Mouse (Mus musculus): ENCODE data around the gene Tlx3. TPM values are rescaled to one million over a fixed set of nuclear protein-coding genes. Genes with fewer than 3 reads are reported as not detected.

Tlx3 gene
- polyA plus RNA-seq (2017; shearing (Covaris generic)), result not detected

DNA sequence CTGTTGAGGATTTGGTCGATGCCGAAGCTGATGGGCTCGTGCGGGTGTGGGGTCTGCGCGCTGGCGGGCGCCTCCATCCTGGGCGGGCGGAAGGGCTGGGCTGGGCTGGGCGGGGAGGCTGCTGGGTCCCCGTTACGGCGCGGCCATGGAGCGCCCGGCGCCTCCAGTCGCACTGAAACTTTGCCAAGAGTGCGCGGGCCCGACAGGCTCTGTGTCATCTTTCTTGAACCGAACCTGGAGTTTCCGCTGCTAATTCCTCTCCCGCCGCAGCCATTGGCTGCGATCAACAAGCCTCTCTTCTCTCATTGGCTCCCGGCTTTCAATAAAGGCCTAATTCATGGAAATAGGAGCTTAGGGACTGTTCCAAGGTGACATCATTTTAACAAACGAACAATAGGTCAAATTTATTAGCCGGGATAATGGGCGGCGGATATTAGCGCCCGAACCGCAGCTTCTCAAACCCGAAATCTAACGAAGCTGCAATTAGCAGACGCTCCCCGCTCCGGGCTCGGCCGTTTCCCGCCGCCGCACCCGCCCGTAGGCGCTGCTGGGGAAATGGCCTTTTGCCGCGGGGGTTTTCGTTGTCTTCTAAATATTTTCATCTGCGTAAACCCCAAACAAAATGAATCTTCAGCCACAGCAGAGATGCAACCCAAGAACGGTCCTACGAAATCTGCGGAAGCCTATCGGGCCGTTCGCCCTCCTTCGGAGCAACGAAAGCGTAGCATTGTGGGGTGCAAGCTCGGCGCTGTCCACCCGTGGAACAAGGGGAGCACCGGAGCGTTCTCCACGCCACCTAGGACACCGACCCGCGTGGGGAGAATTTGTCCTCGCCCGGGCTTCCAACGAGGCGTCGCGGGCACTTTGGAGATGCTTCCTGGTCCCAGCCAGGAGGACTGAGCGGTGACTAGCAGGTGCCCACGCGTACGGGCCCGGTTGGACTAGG lies at the start of gene Tlx3:
Gene Tlx3, minus strand, starts transcription at position 207 of the 946 bp plus-strand sequence.

DNA sequence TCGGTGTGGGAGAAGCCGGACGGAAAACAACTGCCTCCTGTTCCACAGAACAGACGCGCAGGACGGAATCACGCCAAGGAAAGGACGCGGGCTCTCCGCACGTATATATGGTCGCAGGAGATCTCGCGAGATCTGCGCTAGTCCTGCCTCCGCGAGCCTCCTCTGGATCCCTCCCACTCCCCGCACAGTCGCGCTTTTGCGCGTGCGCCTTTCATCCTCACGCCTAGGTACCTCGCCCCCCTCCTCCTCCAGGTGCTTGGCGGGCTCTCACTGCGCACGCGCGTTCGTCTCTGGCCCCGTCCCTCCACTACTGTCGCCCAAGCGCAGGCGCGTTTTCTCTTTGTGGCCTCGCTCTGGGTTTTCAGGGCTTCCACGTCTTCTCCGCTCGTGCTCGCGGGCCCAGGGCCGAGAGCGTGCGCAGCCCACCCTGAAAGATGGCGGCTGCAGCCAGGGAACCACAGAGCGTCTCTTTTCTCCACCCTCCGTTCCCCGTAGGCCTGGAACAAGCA lies 40.3 kb downstream of the Tlx3 start, which contains the start of gene Npm1:
Gene Npm1, minus strand, starts transcription at position 209 of the 509 bp plus-strand sequence.

Other genes starting within 250 kb of the Tlx3 start
- 1.7 TPM for gene Fgf18, start 56.2 kb downstream of the Tlx3 start, polyA plus RNA-seq (2017; shearing (Covaris generic))
- gene Npm1, start 40.4 kb downstream of the Tlx3 start, polyA plus RNA-seq (2017; shearing (Covaris generic)), result 593 TPM
- gene Gm12117, start 73.1 kb upstream of the Tlx3 start, polyA plus RNA-seq (2017; shearing (Covaris generic)), result not detected

Data from effector memory CD4-positive, alpha-beta T cell, adult 7 months (primary cell).